Mouse (Mus musculus) bone marrow, adult 2 months (tissue): ENCODE results near the gene Hist2h2ab.

Source experiments
- CTCF ChIP-seq: fragments of 200-500 bp; IDR thresholded peaks from 2 replicates; pipeline ENCODE4 v1.5.1; 2011; ENCODE audit warnings: low read length, control low read depth; ENCODE audit not compliant: control insufficient read depth, insufficient read depth
- POLR2A ChIP-seq: fragments of 200-500 bp; IDR thresholded peaks from 2 replicates; pipeline ENCODE4 v1.6.1; 2011; ENCODE audit warnings: low read depth, mild to moderate bottlenecking, control low read depth, low read length, borderline replicate concordance; ENCODE audit not compliant: control insufficient read depth

DNA sequence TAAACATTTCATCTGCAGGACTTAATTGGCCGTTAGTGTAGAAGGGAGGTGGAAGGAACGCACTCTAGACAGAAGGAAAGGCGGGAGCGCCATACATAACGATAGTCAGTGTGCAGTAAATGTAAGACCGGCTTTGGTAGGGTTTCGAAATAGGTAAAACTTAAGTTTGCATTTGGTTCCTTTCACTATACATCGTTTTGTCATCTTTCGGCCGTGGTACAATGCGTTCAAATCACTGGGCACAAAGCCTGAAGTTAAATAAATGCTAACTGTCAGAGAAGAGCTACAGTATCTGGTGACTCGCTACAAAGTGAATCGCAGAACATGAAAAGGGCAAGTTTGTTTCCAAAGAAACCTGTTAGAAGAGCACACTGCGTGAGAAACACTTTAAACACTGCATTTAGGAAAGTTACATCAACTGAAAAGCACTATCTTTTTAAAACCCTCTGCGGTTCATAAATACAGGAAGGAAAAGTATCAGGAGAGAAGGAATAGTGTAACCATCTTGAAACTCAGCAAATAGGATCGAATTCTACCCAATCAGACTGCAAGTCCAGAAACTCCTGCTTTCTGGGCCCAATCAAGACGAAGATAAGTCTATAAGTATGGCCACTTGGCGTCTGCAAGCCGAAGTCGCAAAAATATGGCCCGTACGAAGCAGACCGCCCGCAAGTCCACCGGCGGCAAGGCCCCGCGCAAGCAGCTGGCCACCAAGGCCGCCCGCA is 48.5 kb downstream of the Hist2h2ab start, which contains the start of gene Hist2h3b:
- TF ChIP-seq POLR2A (peak; percentile 96; the same call in 1 of the 2 replicates), CTCF (no peak)
